Mouse (Mus musculus) embryonic facial prominence, embryonic 10.5 days (tissue): ENCODE measurements around the gene Mllt3. TPM values are rescaled to one million over a fixed set of nuclear protein-coding genes. Genes with fewer than 3 reads are reported as not detected.

ENCODE experiments used
- DNase-seq: peaks from one replicate; pipeline ENCODE4 v3.0.0-alpha.2; 2017; ENCODE audit warnings: low spot score
- H3K27ac ChIP-seq: fragments of 300-500 bp; sonication (generic); replicated peaks from 2 replicates; pipeline ENCODE4 v1.5.1; 2016; ENCODE audit warnings: mild to moderate bottlenecking
- H3K27me3 ChIP-seq: fragments of 300-500 bp; sonication (generic); replicated peaks from 2 replicates; pipeline ENCODE4 v1.6.1; 2016; ENCODE audit warnings: low read depth, mild to moderate bottlenecking; ENCODE audit not compliant: poor library complexity, severe bottlenecking
- H3K36me3 ChIP-seq: fragments of 300-500 bp; sonication (generic); replicated peaks from 2 replicates; pipeline ENCODE4 v1.6.1; 2016; ENCODE audit warnings: mild to moderate bottlenecking, moderate library complexity
- H3K4me1 ChIP-seq: fragments of 300-500 bp; sonication (generic); 2 replicates; pipeline ENCODE4 v1.6.1; 2016
- H3K4me3 ChIP-seq: fragments of 300-500 bp; sonication (generic); 2 replicates; pipeline ENCODE4 v1.5.1; 2016; ENCODE audit warnings: mild to moderate bottlenecking, moderate library complexity
- H3K9me3 ChIP-seq: fragments of 300-500 bp; sonication (generic); 2 replicates; pipeline ENCODE4 v1.6.1; 2016; ENCODE audit warnings: mild to moderate bottlenecking
- WGBS: fragments of 180-500 bp; shearing (Covaris S2); methylation state at CpG from one replicate; pipeline ENCODE4 v1.1.7; 2016; 5-methylcytosine and 5-hydroxymethylcytosine counted together
- polyA plus RNA-seq: library from polyadenylated mRNA; unstranded; fragments of >200 nt; fragmentation: Nextera tagmentation; extraction: Ambion mirVana; gene quantifications from 2 replicates; pipeline ENCODE4 v1.2.1, GENCODE M21; 2016

Gene Mllt3
- polyA plus RNA-seq, 1 experiment from 2014 or later = 55.4 TPM

DNA sequence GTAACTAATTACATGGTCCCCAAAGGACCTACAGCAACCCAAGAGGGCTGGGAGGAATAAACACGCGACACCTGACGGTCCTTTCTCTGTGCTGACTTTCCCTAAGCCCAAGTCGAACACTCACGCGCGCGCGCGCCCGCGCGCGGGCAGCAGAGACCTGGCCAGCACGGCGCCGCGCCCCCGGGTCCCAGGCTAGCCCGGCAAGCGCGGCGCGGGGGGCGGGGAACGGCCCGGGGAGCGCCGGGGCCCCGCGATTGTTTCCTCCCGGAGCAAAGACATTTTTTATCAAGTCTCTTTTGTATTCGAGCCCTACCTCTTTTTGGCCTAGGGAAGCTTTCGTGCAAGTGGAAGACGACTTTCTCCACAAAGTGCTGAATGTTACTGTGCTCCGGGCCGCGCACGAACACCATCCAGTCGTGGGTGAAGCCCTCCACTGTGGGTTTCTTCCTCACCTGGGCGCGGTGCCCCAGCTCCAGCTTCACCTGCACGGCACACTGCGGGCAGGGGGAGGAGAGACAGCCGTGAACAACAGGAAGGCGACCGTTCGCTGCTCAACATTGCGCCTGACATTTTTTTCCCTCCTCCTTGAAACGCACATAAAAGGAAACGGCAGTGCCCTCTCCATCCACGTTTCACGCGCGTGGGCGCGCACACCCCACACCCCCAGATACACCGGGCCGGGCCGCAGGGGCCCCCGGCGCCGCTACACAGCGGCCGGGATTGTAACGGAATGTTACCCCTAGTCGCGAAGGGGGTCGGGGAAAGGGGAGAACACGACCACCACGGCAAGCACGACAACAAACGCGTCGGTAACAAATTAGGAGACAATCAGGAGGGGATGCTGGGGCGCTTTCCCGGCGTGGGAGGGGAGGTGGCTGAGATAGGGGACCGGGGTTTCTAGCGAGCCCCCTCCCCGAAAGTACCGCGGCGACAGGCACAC is 1.7 kb downstream of the Mllt3 start:
- no peaks in the 10 kb centered on the region for H3K9me3 ChIP-seq
- peak; percentile 74 for DNase-seq
- peaks cover 32% of the 10 kb centered on the region for H3K4me1 ChIP-seq
- under 1% methylated on average over 84 of the region's 84 CpGs for WGBS
- peak overlapping the region; percentile 95 for H3K27ac ChIP-seq
- H3K27me3 ChIP-seq = peaks cover 13% of the 10 kb centered on the region
- peaks cover 29% of the 10 kb centered on the region for H3K36me3 ChIP-seq
- H3K4me3 ChIP-seq = peak overlapping the region; percentile 94

DNA sequence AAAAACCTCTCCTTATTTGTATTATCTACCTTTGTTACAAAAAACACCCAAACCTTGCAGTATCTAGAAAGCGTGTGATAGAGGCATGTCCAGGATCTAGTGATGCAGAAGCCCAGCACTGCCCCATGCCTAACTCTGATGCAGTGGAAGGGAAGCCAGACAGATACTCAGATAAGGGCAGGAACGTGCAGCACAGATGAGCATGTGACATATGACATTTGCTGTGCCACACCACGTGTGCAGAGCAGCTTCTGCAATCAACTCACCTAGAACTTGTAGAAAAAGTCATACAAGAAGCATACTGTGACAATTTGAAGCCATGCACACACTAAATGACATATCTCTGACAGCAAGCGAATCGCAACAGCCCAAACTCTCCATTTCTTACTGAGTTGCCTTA is 9.6 kb downstream of the Mllt3 start:
- 89% methylated on average over 5 of the region's 5 CpGs for WGBS
- Histone ChIP-seq H3K27ac (no peak overlapping the region), H3K4me1 (peaks cover 4% of the 10 kb centered on the region; the same call in 1 of the 2 replicates), H3K27me3 (no peaks in the 10 kb centered on the region), H3K4me3 (no peak overlapping the region), H3K36me3 (peaks cover 68% of the 10 kb centered on the region), H3K9me3 (no peaks in the 10 kb centered on the region)
- no peak for DNase-seq

DNA sequence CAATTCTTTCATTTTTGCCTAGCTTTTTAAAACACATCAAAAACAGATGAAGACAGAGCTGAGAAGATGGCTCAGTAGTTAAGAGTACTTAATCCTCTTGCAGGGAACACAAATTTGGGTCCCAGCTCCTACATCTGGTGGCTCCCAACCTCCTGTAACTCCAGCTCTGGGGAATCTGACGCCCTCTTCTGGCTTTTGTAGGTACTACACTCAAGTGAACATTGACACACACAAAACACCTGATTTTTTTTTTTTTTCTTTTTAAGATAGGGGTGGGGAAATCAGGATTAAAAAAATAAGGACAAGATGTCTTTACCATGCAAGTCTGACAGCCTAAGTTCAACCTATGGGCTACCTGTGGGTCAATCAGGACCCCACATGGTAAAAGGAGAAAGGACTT is 10.5 kb downstream of the Mllt3 start:
- Histone ChIP-seq H3K4me3 (no peak overlapping the region), H3K27me3 (no peaks in the 10 kb centered on the region), H3K27ac (no peak overlapping the region), H3K36me3 (peaks cover 61% of the 10 kb centered on the region), H3K4me1 (peaks cover 12% of the 10 kb centered on the region), H3K9me3 (no peaks in the 10 kb centered on the region)
- no peak for DNase-seq
- 9% methylated on average over 1 of the region's 1 CpGs for WGBS

DNA sequence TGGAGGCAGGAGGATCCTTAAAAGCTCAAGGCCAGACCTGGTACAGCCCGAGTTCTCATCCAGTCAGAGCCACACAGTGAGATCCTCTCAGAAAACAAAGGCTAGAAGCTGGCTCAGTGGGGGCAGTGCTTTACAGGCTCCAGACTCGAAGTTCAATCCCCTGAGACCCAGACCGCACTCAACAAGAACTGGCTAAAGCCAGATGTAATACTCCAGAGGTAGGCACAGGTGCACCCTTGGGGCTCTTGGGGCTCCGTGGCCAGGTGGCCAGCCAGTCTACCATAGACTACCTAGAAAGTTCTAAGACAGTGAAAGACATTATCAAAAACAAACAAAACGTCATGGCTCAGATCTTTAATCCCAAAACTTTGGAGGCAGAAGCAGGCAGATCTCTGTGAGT is 12.7 kb downstream of the Mllt3 start:
- H3K36me3 ChIP-seq = peaks cover 41% of the 10 kb centered on the region
- no peaks in the 10 kb centered on the region for H3K27me3 ChIP-seq
- H3K9me3 ChIP-seq = no peaks in the 10 kb centered on the region
- 68% methylated on average over 5 of the region's 5 CpGs for WGBS
- DNase-seq = no peak
- no peak overlapping the region for H3K27ac ChIP-seq
- no peak overlapping the region for H3K4me3 ChIP-seq
- peaks cover 34% of the 10 kb centered on the region for H3K4me1 ChIP-seq

DNA sequence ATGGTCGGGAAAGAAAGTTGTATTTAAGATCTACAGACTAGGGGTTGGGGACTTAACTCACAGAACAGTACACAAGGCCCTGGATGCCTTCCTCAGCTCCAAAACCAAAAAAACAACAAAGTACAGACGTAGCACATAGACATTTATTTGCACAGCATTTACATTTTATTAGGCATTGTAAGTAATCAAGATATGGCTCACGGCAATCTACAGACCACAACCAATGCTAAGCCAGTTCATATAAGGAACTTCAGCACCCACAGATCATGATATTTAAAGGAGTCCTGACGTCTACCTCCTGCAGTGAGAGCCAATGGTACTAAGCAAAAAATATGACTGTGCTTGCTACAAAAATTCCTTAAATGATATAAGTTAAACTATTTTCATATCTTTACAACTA is 13.5 kb downstream of the Mllt3 start:
- DNase-seq = no peak
- no peaks in the 10 kb centered on the region for H3K9me3 ChIP-seq
- peaks cover 33% of the 10 kb centered on the region for H3K36me3 ChIP-seq
- no peak overlapping the region for H3K27ac ChIP-seq
- peaks cover 41% of the 10 kb centered on the region for H3K4me1 ChIP-seq
- WGBS = 87% methylated on average over 4 of the region's 4 CpGs
- no peak overlapping the region for H3K4me3 ChIP-seq
- no peaks in the 10 kb centered on the region for H3K27me3 ChIP-seq

DNA sequence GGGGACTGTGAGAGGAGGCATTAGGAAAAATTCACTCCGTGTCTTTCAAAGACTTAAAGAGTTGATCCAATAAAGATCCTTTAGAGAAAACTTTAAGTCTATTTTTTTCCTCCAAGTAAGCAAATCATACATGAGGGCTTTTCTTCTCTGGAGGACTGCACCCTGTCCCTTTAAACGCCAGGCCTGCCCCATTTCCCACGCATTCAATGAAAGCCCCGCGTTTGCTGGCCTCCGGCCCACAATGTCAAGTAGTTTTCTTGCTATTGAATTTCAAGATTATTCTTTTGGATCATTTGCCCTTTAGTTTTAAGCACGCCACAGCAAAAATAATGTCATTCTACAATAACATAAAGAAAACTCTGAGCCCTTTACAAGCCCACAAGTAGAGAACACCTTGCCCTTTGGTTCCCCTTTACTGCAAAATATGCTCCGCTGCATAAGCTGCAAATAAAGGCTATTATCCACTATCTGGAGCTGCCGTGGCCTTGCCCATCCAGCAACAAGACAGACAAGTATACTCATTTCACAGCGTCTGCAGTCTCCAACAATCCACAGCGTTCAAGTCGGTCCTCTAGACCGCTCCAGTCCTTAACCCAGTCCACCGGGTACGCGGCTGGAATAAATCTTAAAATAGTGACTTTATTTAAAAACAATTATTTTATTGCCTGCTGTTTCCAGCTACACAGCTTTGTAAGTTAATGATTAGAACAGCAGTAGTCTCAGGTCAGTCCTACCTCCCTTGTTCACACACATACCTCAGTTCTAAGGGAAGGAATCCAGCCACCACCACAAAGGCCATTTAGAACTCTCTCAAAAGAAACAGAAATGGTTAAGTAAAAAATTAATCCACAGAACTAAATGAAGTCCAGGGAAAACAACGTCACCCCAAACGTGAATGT is 15.5 kb downstream of the Mllt3 start:
- peak overlapping the region; percentile 4; the same call in 1 of the 2 replicates for H3K4me3 ChIP-seq
- H3K9me3 ChIP-seq = no peaks in the 10 kb centered on the region
- no peak for DNase-seq
- 63% methylated on average over 18 of the region's 18 CpGs for WGBS
- peaks cover 18% of the 10 kb centered on the region for H3K36me3 ChIP-seq
- 0 out of 2 replicates have a peak overlapping the region, but pooled peaks have one; percentile 14 for H3K27ac ChIP-seq
- H3K27me3 ChIP-seq = no peaks in the 10 kb centered on the region
- peaks cover 58% of the 10 kb centered on the region for H3K4me1 ChIP-seq

DNA sequence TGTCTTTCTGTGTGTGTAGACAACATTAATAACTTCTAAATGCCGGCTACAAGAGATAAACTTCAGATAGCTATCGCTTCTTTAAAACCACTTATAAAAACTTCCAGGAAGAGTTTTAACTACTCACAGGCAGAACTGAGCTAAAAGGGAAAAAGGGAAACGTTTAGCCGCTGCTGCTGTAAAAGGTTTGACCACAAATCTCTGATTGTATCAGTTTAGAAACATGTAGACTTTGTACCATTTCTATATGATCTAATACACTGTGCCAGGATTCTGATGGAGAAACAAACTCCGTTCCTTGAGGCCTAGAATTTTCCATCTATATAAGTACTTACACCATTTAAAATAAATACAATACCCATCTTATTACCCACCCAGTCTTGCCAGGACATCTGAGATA is 17.4 kb downstream of the Mllt3 start:
- Histone ChIP-seq H3K4me1 (peaks cover 67% of the 10 kb centered on the region), H3K27ac (no peak overlapping the region), H3K9me3 (no peaks in the 10 kb centered on the region), H3K27me3 (no peaks in the 10 kb centered on the region), H3K36me3 (peaks cover 19% of the 10 kb centered on the region), H3K4me3 (no peak overlapping the region)
- no peak for DNase-seq
- 90% methylated on average over 5 of the region's 5 CpGs for WGBS

DNA sequence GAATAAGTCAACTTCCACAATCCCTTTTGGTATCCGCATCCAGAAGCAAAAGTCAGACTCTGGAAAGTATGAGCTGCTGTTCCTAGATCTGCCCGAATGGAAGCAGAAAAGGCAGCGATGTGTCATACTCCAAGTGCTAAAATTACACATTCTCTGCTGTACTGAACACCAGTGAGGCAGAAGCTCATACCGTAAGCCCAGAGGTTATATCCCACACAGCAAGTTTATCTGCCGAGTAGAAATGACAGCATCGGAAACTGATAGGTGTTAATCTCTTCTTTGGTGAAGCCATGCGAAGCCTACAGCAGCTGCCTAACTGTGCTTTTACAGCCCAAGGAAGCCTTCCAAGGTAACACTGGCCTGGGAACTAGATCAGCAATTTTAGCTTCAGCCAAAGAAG is 17.9 kb downstream of the Mllt3 start:
- Histone ChIP-seq H3K27me3 (no peaks in the 10 kb centered on the region), H3K4me1 (peaks cover 67% of the 10 kb centered on the region), H3K4me3 (no peak overlapping the region), H3K36me3 (peaks cover 19% of the 10 kb centered on the region), H3K27ac (no peak overlapping the region), H3K9me3 (no peaks in the 10 kb centered on the region)
- WGBS = 78% methylated on average over 7 of the region's 7 CpGs
- DNase-seq = no peak

DNA sequence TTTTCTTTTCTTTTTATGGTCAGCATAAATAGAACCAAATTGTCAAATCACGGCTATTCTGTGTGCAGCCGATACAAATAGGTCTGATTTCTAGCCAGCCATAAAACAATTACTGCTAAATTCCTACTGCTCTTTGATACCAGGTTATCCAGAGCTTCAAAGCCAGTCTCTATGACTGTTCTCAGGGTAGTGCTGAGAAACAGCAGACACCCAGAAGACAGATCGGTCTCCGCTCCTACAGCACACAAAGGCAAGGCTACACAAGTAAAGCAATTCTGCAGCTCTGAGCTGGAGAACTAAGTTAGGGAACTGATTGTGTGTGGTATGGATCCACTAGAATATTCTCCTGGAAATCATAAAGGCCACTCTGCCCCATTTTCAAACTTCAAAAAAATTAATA is 20.4 kb downstream of the Mllt3 start:
- no peak for DNase-seq
- peaks cover 31% of the 10 kb centered on the region for H3K36me3 ChIP-seq
- H3K27ac ChIP-seq = no peak overlapping the region
- peaks cover 56% of the 10 kb centered on the region for H3K4me1 ChIP-seq
- no peak overlapping the region for H3K4me3 ChIP-seq
- 74% methylated on average over 4 of the region's 4 CpGs for WGBS
- H3K27me3 ChIP-seq = no peaks in the 10 kb centered on the region
- H3K9me3 ChIP-seq = no peaks in the 10 kb centered on the region

DNA sequence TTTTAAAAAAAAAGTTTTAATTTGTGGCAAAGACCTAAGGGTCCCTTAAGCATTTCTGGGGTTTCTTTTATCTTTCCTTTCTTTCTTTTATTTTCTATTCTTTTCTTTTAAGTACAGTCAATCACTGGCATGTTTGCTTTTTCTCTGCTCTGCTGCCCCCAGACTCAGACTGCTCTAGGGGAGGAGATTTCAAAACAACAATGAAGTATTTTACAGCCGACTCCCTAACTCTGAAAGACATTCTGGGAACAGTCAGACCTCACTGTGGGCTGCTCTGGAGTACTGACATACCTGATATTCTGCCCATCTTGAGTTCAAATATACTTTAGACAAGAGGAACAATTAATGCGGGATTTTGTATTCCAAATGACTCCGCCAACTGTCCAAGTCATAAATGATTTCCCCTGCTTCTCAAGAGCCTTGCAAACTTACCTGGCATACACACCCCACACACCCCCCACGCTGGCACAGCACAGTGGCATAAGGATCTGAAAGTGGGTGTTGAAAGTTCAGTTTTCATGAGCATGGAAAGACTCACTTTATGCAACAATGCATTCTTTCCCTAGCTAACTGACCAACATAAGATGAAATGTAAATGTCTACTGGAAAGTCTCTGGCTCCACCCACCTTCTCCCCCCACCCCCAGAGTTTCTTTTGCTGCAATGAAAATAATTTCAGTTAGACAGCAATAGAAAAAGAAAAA is 21.1 kb downstream of the Mllt3 start:
- Histone ChIP-seq H3K27me3 (no peaks in the 10 kb centered on the region), H3K36me3 (peaks cover 31% of the 10 kb centered on the region), H3K4me1 (peaks cover 49% of the 10 kb centered on the region), H3K9me3 (no peaks in the 10 kb centered on the region), H3K4me3 (no peak overlapping the region), H3K27ac (no peak overlapping the region)
- WGBS = 73% methylated on average over 4 of the region's 4 CpGs
- no peak for DNase-seq

DNA sequence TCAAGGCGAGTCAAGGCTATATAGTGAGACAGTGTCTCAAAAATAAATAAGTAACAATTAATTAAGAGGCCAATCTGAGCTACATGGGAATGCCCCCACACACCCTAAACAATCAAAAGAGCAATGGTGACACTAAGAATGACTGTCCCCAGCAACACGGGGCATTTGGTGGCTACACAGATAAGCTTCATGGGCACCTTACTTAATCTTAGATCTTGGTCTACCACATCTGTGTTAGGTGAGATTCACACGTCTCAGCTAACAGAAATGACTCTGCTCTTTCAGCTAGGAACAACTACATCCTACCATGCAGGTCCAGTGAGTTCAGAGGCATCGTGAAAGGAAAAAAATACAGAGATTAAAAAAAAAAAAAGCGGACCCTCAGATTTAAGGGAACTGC is 22.7 kb downstream of the Mllt3 start:
- no peaks in the 10 kb centered on the region for H3K9me3 ChIP-seq
- 94% methylated on average over 5 of the region's 5 CpGs for WGBS
- H3K4me1 ChIP-seq = peaks cover 33% of the 10 kb centered on the region
- peaks cover 31% of the 10 kb centered on the region for H3K36me3 ChIP-seq
- no peak overlapping the region for H3K4me3 ChIP-seq
- H3K27me3 ChIP-seq = no peaks in the 10 kb centered on the region
- no peak overlapping the region for H3K27ac ChIP-seq
- no peak for DNase-seq

DNA sequence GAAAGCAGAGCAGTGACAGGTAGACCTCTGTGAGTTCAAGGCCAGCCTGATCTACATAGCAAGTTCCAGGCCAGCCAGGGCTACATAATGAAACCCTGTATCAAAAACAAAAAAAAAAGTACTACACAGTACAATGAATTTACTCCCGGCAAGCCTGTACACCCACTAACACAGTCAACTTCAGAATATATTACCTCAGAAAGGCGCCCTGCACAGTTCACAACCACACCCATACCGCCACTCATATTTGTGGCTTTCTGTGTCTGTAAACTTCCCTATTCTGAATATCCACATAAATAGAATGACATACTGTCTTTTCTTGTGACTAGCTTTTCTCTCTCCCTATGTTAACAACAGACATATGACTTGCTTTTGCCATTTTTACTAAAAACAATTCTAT is 27.4 kb downstream of the Mllt3 start:
- Histone ChIP-seq H3K27me3 (no peaks in the 10 kb centered on the region), H3K4me3 (no peak overlapping the region), H3K4me1 (peaks cover 3% of the 10 kb centered on the region), H3K9me3 (no peaks in the 10 kb centered on the region), H3K27ac (no peak overlapping the region), H3K36me3 (peaks cover 33% of the 10 kb centered on the region)
- no peak for DNase-seq
- 92% methylated on average over 3 of the region's 3 CpGs for WGBS
